Mouse (Mus musculus) B cell, adult 2 months (primary cell): Measurements from ENCODE around the gene Crybg1.

Source experiments
- DNase-seq, 2 experiments: peaks; one replicate each; pipeline ENCODE4 v3.0.0; 2022

Crybg1 gene

DNA sequence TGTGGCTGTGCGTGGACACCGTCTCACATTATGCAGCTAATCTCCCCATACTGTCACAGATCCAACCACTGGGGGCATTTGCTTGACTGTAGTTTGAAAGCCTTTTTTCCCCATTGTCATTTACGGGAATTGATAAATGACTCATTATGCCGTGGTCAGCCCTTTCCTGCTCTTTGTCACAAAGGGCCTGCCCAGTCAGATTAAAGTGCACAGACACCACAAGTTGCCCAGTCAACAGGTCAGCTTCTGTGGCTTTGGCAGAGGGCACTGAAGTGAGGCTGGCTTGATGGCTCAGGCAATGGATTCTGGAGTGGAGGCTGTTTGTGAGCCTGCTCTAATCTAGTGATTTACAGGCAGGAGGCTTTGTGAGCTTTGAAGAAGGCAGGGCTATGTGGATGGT, 204.9 kb downstream of the Crybg1 start:
- no peak for DNase-seq

DNA sequence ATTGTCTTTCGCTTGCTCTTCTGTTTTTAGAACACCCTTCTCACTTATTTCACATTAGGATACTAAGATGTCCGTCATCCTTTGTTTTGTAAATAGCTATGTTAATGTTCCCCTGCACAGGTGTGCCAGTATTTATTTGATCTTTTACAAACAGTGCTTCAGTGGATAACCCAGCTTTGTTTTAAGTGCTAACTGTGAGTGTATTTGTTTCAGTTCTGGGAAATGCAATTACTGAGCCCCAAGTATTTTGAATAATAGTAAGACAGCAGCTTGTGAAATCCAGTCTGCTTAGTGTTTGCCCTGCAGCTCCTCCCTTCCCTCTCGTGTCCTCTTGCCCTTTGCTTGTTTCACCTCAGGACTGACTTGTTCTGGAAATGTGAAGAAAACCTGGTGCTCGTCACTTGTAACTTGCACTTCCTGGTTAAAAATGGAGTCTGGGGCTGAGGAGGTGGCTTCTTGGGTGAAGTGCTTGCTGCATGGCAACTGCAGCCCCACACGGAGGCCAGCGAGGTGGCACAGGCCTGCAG, 209.5 kb downstream of the Crybg1 start:
- no peak for DNase-seq

DNA sequence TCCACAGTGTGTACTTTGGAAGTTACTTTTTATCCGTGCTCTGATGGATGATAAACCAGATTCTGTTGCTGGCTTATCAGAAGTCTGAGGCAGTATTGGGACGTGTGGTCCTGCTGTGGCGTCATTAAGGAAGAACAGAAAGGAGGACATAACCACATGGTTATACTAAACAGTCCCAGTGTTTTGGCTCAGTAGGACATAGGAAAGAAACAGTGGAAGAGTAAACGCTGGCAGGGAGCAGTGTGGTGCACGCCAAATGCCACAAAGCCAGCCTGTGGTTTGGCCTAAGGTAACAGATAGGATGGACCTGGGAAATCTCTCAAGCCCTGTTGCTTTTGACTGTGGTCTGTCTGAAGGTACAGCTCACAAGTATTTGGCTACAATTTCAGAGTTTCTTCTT, 220.1 kb downstream of the Crybg1 start:
- DNase-seq, result no peak

DNA sequence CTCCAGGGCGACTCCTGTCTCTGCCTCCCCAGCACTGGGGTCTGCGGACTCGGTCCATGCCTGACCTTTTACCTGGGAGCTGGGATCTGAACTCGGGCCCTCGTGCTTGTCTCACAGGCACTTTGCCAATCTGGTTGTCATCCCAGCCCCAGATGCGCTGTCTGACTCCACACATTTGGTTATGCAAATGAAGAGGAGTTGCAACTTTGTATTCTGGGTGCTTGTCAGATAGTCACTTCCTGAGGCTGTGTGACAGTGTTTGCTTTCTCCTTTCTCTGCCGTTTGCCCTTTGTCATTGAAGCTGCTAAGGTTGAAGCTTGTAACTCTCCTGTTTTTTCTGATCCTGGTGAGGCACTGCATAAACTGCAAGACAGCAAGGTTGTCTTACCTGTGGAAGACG, 220.9 kb downstream of the Crybg1 start:
- DNase-seq, result no peak

DNA sequence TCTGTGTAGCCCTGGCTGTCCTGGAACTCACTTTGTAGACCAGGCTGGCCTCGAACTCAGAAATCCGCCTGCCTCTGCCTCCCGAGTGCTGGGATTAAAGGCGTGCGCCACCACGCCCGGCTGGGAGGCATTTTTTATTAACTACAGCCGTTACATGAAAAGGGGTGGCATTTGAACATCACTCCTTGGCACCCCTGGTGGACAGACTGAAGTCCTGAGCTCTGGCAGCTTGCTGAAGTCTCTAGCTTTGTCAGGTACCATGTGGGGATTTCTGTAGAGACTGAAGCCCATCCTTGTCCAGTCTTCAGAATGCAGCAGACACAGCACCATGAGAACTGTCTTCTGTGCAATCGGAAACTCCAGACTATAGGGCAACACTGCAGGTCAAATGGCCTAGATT, 222.9 kb downstream of the Crybg1 start:
- peak in 1 of 2 experiments; percentile 23 for DNase-seq

DNA sequence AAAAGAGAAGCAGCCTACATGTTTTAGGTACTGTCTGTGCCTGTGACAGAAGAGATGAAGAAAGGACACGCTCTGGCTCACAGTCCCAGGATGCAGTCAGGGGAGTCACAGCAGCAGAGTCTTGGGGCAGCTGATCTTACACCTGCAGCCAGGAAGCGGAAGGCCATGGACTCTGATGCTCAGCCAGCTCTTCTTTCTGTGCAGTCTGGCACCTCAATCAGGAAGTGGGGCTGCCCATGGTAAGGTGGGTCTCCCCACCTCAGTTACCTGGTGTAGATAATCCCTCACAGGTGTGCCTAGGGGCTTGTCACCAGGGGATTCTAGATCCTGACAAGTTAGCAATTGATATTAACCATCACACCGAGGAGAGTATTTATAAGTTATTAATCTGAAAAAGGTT, 225.6 kb downstream of the Crybg1 start:
- no peak for DNase-seq

DNA sequence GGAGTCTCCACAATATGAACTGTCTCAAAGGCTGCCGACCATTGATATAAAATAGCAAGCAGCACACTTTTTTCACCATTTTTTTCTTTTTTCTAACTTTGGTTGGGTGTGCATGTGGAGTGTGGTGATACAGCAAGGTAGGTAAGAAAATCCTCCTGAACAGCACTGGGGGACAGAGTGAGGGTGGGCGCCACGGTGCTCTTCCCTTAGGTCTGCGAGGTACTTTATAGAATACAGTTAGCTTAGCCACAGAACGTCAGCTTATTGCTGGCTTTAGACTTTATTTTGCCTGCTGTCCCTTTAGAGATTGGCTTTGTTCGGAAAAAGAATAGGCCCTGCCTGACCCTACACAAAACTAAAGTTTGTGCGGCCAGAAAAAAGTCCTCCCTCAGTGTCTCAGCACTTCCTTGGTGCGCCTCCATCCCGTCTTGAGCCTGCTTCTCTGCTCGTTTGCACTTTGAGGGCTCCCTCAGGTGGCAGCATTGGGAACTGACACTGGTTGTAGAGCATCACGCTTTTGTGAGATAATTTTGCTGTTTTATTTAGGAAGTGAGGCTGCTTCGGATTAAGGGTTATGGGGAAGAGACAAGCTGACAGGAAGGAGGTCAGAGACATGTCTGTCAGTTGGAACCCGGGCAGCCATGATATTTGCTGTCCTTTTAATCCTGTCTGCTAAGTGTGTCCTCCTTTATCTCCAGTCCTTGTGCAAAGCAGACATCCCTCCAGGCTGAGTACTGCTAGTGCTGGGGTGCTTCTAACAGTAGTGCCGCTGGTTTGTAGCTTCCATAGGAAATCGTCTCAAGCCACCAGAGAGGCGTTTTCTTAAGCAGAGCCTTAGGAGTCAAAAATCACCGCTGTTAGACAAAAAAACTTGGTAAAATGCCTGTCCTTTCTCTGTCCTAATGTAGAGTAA, 229.7 kb downstream of the Crybg1 start:
- DNase-seq, result peak; percentile 93 to 95

DNA sequence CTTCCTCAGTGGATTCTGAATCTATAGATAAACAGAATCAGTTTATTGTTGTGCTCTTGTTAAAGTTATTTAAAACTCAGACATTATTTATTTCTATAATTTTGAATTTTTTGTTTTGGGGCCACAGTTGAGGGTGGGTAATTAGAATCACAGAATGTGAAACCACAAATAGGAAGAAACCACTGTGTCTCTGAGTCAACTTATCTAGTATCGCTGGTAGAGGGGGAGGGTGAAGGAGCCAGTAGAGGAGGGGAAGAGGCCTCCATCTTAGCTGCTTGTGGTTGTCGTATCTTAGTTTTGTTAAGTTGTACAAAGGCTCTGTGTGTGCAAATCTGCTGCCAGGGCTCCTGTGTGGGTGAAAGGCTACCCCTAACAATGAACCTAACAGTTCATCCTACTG, 231.9 kb downstream of the Crybg1 start:
- DNase-seq, result no peak

DNA sequence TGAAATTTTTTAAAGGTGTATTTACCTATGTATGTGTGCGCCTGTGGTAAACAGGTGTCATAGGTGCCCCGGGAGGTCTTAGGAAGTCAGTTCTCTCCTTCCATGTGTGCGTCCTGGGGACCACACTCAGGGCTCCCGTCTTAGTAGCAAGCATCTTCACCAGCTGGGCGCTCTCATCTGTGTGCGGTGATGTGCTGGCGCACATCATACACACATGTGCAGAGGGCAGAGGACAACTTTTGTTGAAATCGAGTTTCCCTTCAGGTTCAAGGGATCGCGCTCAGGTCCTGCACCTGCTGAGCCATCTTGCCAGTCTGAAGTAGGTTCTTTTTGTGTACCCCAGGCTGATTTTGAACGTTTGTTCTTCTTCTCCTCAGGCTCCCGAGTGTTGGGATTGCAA, 232.5 kb downstream of the Crybg1 start:
- DNase-seq, result no peak

DNA sequence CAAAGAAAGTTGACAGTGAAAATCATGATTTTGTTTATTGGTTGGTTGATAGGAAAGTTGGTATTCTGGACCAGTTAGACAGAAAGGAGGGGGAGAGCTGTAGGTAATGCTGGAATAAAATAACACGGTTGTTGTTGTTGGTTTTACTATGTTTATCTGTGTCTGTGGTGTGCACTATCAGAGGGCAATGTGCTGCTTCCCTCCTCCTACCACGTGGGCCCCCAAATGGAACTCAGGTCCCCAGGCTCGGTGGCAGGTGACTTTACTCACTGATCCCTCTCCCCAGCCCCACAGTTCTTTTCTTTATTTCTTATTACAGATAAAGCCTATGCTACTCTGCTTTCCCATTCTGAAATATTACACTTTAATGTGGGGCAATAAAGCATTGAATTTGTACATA, 236.4 kb downstream of the Crybg1 start:
- no peak for DNase-seq

DNA sequence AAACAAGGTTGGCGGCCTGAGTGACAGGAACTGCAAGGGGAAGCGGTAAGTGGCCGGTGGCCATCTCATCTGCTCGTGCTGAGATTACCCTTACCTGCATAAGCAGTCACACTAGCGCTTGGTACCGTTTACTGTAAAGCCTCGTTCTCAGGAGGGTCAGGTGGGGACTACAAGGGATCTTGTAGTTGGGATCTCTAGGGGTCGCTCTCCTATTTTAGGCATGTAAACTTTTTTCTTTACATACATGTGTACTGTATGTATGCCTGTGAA, 237.8 kb downstream of the Crybg1 start:
- no peak for DNase-seq

DNA sequence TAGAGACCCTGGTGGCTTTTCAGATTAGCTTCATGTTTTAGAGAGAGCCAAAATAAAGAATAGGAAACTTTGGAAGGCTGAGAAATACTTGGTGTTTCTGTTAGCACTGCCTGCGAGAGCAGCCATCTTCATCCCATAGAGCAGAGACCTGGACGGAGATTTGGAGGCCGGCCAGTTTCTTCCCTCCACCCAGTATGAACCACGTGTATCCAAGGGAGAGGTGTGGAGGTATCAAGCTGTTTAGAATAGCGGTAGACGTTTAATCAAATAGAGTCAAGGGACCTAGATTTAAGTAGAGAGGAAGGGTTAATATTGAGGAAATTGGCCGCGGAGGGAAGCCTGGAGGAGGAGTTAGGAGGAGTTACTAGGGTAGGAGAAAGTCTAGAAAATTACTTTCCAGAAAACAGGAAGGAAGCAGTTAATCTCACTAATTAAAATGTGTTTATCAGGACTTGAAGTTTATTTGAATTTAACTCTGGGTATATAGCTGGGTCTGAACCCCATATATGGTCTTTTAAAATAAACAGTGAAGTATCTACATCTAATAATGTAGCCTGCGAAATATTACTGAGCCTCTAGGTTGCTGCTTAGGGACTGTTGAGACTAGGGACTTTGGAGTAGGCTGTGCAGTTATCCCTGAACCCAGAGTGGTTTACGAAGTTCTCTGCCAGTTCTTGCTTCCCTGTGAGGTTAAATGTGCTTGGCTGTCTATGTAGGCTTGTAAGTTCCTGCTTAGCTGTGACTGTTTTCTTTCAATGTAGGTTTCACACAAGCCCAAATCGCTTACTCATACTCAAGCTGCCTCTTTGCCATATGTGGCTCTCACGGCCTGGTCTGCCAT, 238.4 kb downstream of the Crybg1 start:
- DNase-seq, result no peak

DNA sequence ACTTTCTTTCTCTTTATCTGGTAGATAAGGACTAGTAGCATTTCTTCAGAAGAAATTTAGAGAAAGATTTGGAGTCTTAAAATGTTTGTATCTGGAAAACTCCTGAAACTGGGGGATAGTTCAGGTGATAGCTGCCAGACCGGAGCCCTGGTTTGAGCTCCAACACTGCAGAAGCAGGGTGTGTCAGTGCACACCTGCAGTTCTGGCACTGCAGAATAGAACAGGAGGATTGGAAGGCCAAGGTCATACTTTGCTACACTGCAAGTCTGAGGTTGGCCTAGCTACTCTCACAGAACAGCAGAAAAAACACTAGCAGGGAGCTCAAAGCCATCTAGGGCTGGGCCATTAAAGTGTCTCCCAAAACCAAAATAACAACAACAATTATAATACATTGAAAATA, 244.1 kb downstream of the Crybg1 start:
- DNase-seq, result no peak

DNA sequence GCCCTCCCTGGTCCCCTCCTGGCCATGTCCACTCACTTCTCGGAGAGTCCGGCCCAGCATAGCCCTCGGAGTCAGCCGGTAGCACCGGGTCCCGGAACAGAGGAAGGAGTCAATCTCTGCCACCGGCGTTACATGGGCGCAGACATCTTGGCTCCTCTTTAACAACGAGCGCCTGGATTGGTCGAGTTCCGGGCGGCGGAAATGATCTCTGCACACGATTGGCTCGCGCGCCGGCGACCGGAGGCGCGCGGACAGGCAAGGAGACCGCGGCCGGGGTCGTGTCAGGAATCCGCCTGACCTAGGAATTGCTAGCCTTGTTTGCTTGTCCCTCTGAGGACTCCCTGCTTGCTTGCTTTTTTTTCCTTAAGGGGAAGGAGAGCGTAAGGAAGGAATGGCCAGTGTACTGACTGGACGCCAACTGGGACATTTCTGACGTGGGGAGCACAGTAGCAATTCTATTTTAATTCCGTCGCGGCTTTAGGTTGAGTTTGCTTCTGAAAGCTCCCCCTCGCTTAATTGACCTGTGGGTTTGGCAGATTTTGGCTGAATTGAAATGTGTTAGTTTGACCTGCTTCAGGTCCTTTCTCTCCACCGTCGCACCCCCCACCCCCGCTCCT, 247.0 kb downstream of the Crybg1 start, which contains the start of the genes Qrsl1 and Rtn4ip1:
Gene Qrsl1 (minus strand): TSS at position 168 of the 617 bp plus-strand sequence.
Gene Rtn4ip1 (plus strand): TSS at position 230 of the 617 bp plus-strand sequence.
- DNase-seq, result peak; percentile 92

DNA sequence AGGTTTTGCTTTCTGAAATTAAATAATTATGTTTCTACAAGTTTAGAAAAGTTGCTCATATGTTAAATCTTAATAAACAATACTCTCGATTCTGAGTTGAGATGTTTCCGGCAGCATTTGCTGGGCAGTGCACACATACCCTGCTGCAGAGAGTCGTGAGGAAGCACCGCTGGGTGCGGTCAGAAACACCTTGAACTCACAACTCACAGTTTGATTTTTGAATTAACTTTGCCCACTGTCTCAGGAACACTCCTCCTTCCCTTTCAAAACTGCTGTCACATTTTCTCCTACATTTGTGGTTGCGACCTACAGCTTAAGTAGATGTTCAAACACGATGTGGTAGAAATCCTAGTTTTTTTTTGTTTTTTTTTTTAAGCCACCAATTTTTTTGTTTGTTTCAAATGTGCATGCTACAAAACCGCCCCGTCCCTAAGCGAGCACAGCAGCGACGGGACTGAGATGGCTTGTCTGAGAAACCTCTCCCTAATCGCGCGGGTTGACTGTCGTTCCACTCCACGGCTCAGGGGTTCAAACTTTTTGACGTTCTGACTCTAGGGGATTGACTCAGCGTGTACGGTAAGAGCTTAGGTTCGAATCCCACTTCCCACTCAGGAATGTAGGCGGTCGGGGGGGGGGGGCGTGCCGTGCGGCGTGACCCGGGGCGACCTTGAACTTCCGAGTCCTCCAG, 247.6 kb downstream of the Crybg1 start:
- peak; percentile 19 to 23 for DNase-seq
